Mouse (Mus musculus): ENCODE measurements around the gene Hook2. TPM values are rescaled to one million over a fixed set of nuclear protein-coding genes. Genes with fewer than 3 reads are reported as not detected.

The Hook2 gene
- polyA plus RNA-seq, 1 experiment from 2014 or later: 17.7 TPM

DNA sequence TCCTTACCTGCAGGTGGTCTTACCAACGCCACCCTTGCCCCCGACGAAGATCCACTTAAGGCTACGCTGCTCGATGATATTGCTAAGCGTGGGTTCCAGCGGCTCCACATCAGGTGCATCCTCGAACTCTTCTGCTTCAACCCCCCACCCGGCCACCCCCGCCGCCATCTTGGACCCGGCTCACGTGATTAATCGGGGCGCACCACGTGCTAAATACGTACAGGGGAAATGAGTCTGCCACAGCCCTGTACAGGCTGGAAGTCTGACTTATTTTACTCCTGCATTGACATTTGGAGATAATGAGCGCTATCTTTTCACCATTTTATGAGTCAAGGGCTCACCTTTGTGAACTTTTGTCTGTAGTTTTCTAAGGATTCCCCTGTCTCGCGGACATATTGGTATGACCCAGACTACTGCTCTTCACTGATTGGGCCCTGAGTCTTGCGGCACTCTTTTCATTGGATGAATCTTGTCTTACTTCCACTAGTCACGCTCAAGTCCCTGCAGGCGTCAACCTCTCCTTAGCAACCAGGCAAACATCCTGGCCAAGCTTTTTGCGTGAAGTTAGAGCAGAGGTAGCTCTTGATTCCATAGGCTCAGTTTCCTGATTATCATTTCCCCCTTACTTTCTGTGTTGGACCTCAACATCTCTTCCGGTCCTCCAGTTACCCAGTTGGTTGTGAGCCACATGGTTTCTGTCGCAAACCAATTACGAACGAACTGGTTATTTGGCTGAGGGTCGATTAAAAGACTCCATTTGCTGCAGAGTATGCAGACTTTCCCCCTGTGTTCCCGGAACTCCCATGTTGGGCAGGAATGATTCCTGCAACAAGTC, 34.9 kb downstream of the Hook2 start, which contains the start of gene Asna1:
Asna1 (minus strand) TSS at position 184 of the 835 bp plus-strand sequence.
- Histone ChIP-seq H3K27ac (replicated peaks) (peak within 1 kb of the TSS; percentile 77), H3K4me2 (replicated peaks) (peak within 1 kb of the TSS; percentile 99), H3K4me1 (peaks cover 40% of the 10 kb centered on the region), H3K9ac (replicated peaks) (peak within 1 kb of the TSS; percentile 76), H3K9me3 (no peaks in the 10 kb centered on the region), H3K27me3 (no peaks in the 10 kb centered on the region), H3K4me3 (peak within 1 kb of the TSS; percentile 78), H3K36me3 (peaks cover 50% of the 10 kb centered on the region)
- ATAC-seq (ENCODE audit: low FRiP score, low read depth): peak; percentile 85
- WGBS: 7% methylated on average over 30 of the region's 30 CpGs

GRCm38 (mm10) chr8:85026670-85027515, 36.5 kb downstream of the Hook2 start, which contains the start of gene Trir:
TSS of gene Trir (plus strand) at chr8:85026823.
- WGBS: under 1% methylated on average over 62 of the region's 75 CpGs
- Histone ChIP-seq H3K36me3 (peaks cover 48% of the 10 kb centered on the region), H3K4me1 (peaks cover 37% of the 10 kb centered on the region), H3K27ac (replicated peaks) (peak within 1 kb of the TSS; percentile 78), H3K4me2 (replicated peaks) (peak within 1 kb of the TSS; percentile 99), H3K4me3 (peak within 1 kb of the TSS; percentile 82), H3K9ac (replicated peaks) (peak within 1 kb of the TSS; percentile 95), H3K27me3 (no peaks in the 10 kb centered on the region), H3K9me3 (no peaks in the 10 kb centered on the region)
- peak; percentile 80 for ATAC-seq (ENCODE audit: low FRiP score, low read depth)

DNA sequence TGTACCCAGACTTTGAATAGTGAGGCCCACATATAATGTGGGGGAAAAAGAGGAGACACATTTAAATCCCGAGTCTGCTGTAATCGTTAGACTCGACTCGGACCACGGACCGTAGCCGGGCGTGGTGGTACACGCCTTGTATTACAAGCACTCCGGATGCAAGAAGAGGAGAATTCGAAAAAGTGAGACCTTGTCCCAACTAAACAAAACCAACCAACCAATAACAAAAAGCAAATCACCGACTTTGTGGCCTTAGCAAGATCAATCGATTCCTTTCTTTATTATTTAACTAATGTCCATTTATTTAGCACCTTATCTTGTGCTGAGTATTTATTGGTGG, 37.1 kb downstream of the Hook2 start:
- 2% methylated on average over 13 of the region's 13 CpGs for WGBS
- peaks cover 48% of the 10 kb centered on the region for H3K36me3 ChIP-seq

DNA sequence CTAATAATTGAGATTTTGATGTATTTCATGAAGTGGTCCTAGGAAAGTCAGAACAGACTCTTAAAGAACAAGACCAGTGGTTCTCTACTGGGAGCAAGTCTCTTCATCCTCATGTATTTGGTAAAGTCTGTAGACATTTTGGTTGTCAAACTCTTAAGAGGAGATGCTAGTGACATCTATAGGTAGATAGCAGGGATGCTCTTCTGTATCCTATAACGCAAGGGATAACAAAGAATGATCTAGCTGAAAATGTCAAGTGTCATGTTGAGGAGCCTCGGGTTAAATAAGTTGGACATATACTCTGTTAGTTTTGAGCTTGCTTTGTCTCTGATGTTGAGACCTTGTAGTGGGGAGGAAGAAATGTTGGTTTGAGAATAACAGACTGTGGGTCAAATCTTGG, 37.5 kb downstream of the Hook2 start:
- Histone ChIP-seq H3K9ac (replicated peaks) (peak overlapping the region; percentile 95), H3K4me2 (replicated peaks) (peak overlapping the region; percentile 80), H3K36me3 (peaks cover 48% of the 10 kb centered on the region), H3K9me3 (no peaks in the 10 kb centered on the region), H3K4me3 (peak overlapping the region; percentile 82), H3K4me1 (peaks cover 37% of the 10 kb centered on the region), H3K27me3 (no peaks in the 10 kb centered on the region), H3K27ac (replicated peaks) (no peak overlapping the region)
- 31% methylated on average over 2 of the region's 2 CpGs for WGBS
- no peak for ATAC-seq (ENCODE audit: low FRiP score, low read depth)

More for the DNA sequence above, 37.1 kb downstream of the Hook2 start:
- Histone ChIP-seq H3K9ac (replicated peaks) (peak overlapping the region; percentile 95), H3K27me3 (no peaks in the 10 kb centered on the region), H3K4me3 (peak overlapping the region; percentile 82), H3K9me3 (no peaks in the 10 kb centered on the region), H3K27ac (replicated peaks) (peak overlapping the region; percentile 78), H3K4me2 (replicated peaks) (peak overlapping the region; percentile 80), H3K4me1 (peaks cover 37% of the 10 kb centered on the region)
- no peak for ATAC-seq (ENCODE audit: low FRiP score, low read depth)

GRCm38 (mm10) chr8:85029271-85029670, 38.9 kb downstream of the Hook2 start:
- no peaks in the 10 kb centered on the region for H3K27me3 ChIP-seq
- H3K4me2 ChIP-seq (replicated peaks): peak overlapping the region; percentile 80; the same call in 1 of the 2 replicates
- WGBS: 90% methylated on average over 14 of the region's 14 CpGs
- no peak for ATAC-seq (ENCODE audit: low FRiP score, low read depth)
- H3K27ac ChIP-seq (replicated peaks): 0 out of 2 replicates have a peak overlapping the region, but pooled peaks have one; percentile 22
- H3K36me3 ChIP-seq: peaks cover 42% of the 10 kb centered on the region
- H3K4me1 ChIP-seq: peaks cover 33% of the 10 kb centered on the region
- 0 out of 2 replicates have a peak overlapping the region, but pooled peaks have one; percentile 82 for H3K4me3 ChIP-seq
- no peaks in the 10 kb centered on the region for H3K9me3 ChIP-seq
- H3K9ac ChIP-seq (replicated peaks): no peak overlapping the region

- 89% methylated on average over 4 of the region's 4 CpGs for WGBS
- Histone ChIP-seq H3K27ac (replicated peaks) (no peak overlapping the region), H3K9ac (replicated peaks) (no peak overlapping the region), H3K4me2 (replicated peaks) (no peak overlapping the region), H3K27me3 (no peaks in the 10 kb centered on the region), H3K36me3 (peaks cover 42% of the 10 kb centered on the region), H3K9me3 (no peaks in the 10 kb centered on the region), H3K4me1 (peaks cover 32% of the 10 kb centered on the region), H3K4me3 (no peak overlapping the region)
- ATAC-seq (ENCODE audit: low FRiP score, low read depth): no peak
Measured at GRCm38 (mm10) chr8:85032622-85033311, 42.4 kb downstream of the Hook2 start.

DNA sequence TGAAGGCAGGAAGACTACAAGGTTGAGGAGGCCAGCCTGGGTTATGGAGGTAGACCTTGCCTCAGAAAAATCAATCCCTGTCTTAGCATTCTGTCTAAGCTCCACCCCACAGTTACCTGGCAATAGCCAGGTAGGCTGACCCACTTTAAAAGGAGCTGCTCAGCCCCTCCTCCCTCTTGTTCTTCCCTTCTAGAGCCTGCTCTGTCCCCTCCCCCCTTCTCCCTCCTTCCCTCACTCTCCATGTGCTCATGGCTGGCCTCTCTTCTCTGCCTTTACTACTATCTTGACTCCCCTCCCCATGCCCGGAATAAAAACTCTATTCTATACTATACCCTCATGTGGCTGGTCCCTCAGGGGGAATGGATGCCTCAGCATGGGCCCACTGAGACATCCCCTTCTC, 43.5 kb downstream of the Hook2 start:
- Histone ChIP-seq H3K9ac (replicated peaks) (no peak overlapping the region), H3K27me3 (no peaks in the 10 kb centered on the region), H3K9me3 (no peaks in the 10 kb centered on the region), H3K4me1 (peaks cover 30% of the 10 kb centered on the region), H3K36me3 (peaks cover 42% of the 10 kb centered on the region), H3K27ac (replicated peaks) (no peak overlapping the region), H3K4me3 (no peak overlapping the region), H3K4me2 (replicated peaks) (no peak overlapping the region)
- 71% methylated on average over 1 of the region's 1 CpGs for WGBS
- no peak for ATAC-seq (ENCODE audit: low FRiP score, low read depth)

GRCm38 (mm10) chr8:85034764-85035163, 44.4 kb downstream of the Hook2 start:
- H3K4me1 ChIP-seq: peaks cover 26% of the 10 kb centered on the region
- H3K4me3 ChIP-seq: peak overlapping the region; percentile 90
- no peak overlapping the region for H3K27ac ChIP-seq (replicated peaks)
- no peak for ATAC-seq (ENCODE audit: low FRiP score, low read depth)
- H3K4me2 ChIP-seq (replicated peaks): peak overlapping the region; percentile 90
- no peaks in the 10 kb centered on the region for H3K9me3 ChIP-seq
- no peak overlapping the region for H3K9ac ChIP-seq (replicated peaks)
- 6% methylated on average over 13 of the region's 13 CpGs for WGBS
- no peaks in the 10 kb centered on the region for H3K27me3 ChIP-seq
- H3K36me3 ChIP-seq: peaks cover 35% of the 10 kb centered on the region

DNA sequence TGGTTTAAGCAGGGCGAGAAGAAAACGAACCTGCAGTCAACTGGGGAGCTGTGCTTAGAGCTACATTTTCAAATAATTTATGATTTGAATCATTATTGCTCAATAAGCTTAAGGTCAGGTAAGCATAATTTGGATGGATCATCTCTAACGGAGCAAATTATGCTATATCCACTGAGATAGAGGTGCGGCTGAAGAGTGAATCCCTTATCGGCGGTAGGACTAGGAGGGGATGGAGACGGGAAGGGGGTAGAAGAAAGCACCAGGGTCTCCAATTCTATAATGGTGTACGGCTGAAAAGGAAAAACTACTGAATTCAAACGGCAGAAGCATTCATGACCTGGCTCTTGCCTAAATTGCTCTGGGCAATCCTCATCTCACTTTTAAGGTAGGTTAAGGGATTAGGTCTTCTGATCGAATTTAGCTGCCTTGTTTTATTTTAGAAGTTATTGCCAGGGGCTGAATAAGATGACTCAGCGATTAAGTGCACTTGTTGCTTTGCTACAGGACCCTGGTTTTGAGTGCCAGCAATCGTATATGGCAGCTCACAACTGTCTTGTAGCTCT, 44.8 kb downstream of the Hook2 start:
- peaks cover 31% of the 10 kb centered on the region for H3K36me3 ChIP-seq
- peak overlapping the region; percentile 90 for H3K4me3 ChIP-seq
- H3K9me3 ChIP-seq: no peaks in the 10 kb centered on the region
- H3K9ac ChIP-seq (replicated peaks): peak overlapping the region; percentile 92; the same call in 1 of the 2 replicates
- WGBS: 6% methylated on average over 12 of the region's 12 CpGs
- no peak overlapping the region for H3K27ac ChIP-seq (replicated peaks)
- H3K4me1 ChIP-seq: peaks cover 26% of the 10 kb centered on the region
- peak overlapping the region; percentile 90 for H3K4me2 ChIP-seq (replicated peaks)
- no peak for ATAC-seq (ENCODE audit: low FRiP score, low read depth)
- H3K27me3 ChIP-seq: no peaks in the 10 kb centered on the region

GRCm38 (mm10) chr8:85035728-85036310, 45.4 kb downstream of the Hook2 start:
- Histone ChIP-seq H3K27me3 (no peaks in the 10 kb centered on the region), H3K36me3 (peaks cover 31% of the 10 kb centered on the region), H3K9ac (replicated peaks) (peak overlapping the region; percentile 92), H3K9me3 (no peaks in the 10 kb centered on the region), H3K4me2 (replicated peaks) (peak overlapping the region; percentile 90), H3K4me3 (peak overlapping the region; percentile 90), H3K27ac (replicated peaks) (peak overlapping the region; percentile 99), H3K4me1 (peaks cover 26% of the 10 kb centered on the region)
- ATAC-seq (ENCODE audit: low FRiP score, low read depth): peak; percentile 3; the same call in 1 of the 2 replicates
- under 1% methylated on average over 15 of the region's 15 CpGs for WGBS

- Histone ChIP-seq H3K36me3 (peaks cover 32% of the 10 kb centered on the region), H3K9ac (replicated peaks) (peak overlapping the region; percentile 92), H3K4me3 (peak overlapping the region; percentile 90), H3K27me3 (no peaks in the 10 kb centered on the region), H3K4me2 (replicated peaks) (peak overlapping the region; percentile 90), H3K4me1 (peaks cover 26% of the 10 kb centered on the region), H3K9me3 (no peaks in the 10 kb centered on the region), H3K27ac (replicated peaks) (peak overlapping the region; percentile 99)
- WGBS: 0% methylated on average over 9 of the region's 9 CpGs
- ATAC-seq (ENCODE audit: low FRiP score, low read depth): peak; percentile 48
Measured at GRCm38 (mm10) chr8:85036381-85036717, 45.9 kb downstream of the Hook2 start.
